Mouse (Mus musculus): ENCODE measurements around the gene Npm1.

The Npm1 gene

GRCm38 (mm10) chr11:33196447-33197132 is 33.6 kb upstream of the Npm1 start:
- TF ChIP-seq GATA4 (IDR thresholded peaks at IDR 0.05; ENCODE audit: insufficient replicate concordance, low read length), result no peak

GRCm38 (mm10) chr11:33195531-33196446 is 32.8 kb upstream of the Npm1 start:
- TF ChIP-seq GATA4 (IDR thresholded peaks at IDR 0.05; ENCODE audit: insufficient replicate concordance, low read length), result no peak

- TF ChIP-seq GATA4 (IDR thresholded peaks at IDR 0.05; ENCODE audit: insufficient replicate concordance, low read length), result no peak
Observed at GRCm38 (mm10) chr11:33195061-33195460, 32.1 kb upstream of the Npm1 start.

DNA sequence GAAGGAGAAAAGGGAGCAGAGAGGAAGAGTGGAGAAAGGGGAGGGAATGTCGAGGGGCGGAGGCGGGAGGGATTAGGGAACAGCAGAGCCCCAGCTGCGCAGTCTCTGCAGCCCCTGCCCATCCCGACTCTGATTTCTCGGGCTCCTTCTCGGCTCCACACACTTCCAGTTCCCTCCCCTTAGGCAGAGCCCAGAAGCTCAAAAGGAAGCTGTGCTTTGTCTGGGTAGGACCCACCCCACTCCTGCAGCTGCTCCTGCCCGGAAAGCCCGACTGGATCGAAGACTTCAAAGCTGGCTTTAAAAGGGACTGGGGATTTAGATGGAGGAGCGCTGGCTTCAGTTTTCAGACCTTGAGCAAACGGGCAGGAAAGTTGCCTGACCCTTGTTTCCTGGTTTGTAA is 30.7 kb upstream of the Npm1 start:
- TF ChIP-seq GATA4 (IDR thresholded peaks at IDR 0.05; ENCODE audit: insufficient replicate concordance, low read length), result no peak

DNA sequence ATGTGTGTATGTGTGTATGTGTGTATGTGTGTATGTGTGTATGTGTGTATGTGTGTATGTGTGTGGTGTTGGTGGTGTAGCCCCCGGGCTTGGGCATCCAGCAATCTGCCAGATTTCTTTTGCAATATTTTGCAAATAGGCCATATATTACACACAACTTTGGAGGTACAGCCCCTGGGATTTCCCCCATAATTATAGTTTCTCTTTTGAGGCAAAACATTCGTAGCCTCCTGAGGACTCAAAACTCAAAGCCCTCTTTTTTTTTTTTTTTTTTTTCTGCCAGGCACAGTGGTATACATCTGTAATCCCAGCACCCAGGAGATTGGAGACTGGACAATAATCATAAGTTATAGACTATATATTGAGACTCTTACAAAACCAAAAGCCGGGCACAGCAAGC is 18.8 kb upstream of the Npm1 start:
- TF ChIP-seq GATA4 (IDR thresholded peaks at IDR 0.05; ENCODE audit: insufficient replicate concordance, low read length), result no peak

GRCm38 (mm10) chr11:33180701-33181116 is 17.7 kb upstream of the Npm1 start:
- no peak for TF ChIP-seq GATA4 (IDR thresholded peaks at IDR 0.05; ENCODE audit: insufficient replicate concordance, low read length)

GRCm38 (mm10) chr11:33179802-33180201 is 16.8 kb upstream of the Npm1 start:
- no peak for TF ChIP-seq GATA4 (IDR thresholded peaks at IDR 0.05; ENCODE audit: insufficient replicate concordance, low read length)

DNA sequence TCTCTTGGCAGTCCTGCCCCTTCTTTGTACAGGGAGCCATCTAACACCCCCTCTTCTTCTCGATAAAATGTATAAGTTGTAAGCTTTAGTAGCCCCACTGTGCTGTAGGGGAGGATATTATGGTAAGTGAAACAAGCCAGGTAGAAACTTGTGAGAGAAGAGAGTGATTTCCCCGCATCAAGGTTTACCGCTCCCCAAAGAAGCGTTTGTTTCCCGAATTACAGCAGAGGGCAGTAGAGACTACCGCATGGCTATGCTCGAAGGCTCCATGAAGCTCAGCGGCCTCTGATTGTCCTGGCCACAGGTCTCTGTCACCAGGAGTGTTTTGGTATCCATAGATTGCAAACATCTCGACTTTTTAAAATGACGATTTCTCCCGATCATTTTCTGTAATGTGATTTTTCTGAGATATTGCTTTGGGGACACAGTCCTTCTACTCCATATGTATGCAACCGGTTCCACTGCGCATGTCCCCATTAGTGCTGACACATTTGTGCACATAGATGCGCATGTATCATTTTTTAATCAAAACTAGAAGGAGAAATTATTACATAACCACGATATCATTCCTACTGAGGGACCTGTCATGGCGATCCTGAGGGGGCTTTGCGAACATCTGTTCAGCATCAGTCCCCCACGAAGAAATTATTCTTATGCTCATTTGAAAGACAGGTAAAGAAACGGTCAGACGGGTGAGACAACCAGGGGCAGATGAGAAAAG is 13.7 kb upstream of the Npm1 start:
- no peak for TF ChIP-seq GATA4 (IDR thresholded peaks at IDR 0.05; ENCODE audit: insufficient replicate concordance, low read length)

DNA sequence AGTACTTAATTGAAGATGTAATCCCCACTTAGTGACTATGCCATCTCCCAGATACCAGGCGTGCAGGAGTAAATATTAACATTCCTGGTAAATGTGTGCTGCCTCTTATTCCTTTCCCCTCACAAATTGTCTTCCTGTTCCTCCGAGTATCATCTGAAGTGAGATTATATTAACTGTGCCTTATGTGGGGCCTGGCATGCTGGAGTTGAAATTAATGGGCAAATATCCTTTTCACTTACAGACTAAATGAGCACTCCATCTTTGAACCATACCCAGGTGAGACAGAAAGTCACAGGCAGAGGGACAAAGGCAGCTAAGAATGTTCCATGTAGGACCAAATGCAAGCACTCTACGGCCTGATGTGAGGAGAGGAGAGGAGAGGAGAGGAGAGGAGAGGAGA is 12.8 kb upstream of the Npm1 start:
- TF ChIP-seq GATA4 (IDR thresholded peaks at IDR 0.05; ENCODE audit: insufficient replicate concordance, low read length), result no peak

GRCm38 (mm10) chr11:33170489-33170888 is 7.5 kb upstream of the Npm1 start:
- TF ChIP-seq GATA4 (IDR thresholded peaks at IDR 0.05; ENCODE audit: insufficient replicate concordance, low read length), result no peak

DNA sequence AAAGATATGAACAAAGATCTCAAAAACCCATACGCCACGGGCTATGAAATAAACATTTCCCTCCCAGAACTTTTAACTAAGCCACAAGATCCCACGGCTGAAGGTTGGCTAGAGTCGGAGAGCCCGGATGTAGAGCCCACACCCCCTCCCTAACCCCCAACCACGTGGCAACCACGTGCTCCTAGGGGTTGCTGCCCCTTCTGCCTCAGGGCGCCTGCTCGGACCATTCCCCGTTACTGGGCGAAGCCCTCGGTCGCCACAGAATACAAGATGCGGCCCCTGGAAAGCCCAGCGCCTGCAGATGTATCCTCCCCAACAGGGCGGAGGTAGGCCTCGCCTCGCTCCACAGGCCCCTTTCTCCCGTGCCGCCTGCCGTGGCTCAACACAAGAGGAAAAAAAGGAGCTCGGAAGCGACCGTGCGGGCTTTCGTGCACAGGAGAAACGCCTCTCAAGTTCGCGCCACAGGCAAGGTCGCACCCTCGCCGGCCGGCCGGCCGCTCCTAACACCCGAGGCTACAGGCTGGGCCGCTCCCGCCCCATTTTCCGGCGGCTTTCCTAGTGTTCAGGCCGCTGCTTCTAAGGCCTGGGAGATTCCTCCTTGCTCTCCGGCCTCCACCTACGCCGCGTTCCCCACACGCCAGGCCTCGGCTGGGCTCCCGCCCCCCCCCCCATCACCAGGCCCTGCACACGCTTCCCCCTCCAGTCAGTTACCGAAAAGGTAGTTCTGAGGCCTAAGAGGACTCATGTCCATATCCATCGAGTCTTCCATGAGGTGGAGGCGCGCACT is 602 bp downstream of the Npm1 start:
- no peak for TF ChIP-seq GATA4 (IDR thresholded peaks at IDR 0.05; ENCODE audit: insufficient replicate concordance, low read length)

- TF ChIP-seq GATA4 (IDR thresholded peaks at IDR 0.05; ENCODE audit: insufficient replicate concordance, low read length), result no peak
Observed at GRCm38 (mm10) chr11:33159741-33160140, 3.3 kb downstream of the Npm1 start.

DNA sequence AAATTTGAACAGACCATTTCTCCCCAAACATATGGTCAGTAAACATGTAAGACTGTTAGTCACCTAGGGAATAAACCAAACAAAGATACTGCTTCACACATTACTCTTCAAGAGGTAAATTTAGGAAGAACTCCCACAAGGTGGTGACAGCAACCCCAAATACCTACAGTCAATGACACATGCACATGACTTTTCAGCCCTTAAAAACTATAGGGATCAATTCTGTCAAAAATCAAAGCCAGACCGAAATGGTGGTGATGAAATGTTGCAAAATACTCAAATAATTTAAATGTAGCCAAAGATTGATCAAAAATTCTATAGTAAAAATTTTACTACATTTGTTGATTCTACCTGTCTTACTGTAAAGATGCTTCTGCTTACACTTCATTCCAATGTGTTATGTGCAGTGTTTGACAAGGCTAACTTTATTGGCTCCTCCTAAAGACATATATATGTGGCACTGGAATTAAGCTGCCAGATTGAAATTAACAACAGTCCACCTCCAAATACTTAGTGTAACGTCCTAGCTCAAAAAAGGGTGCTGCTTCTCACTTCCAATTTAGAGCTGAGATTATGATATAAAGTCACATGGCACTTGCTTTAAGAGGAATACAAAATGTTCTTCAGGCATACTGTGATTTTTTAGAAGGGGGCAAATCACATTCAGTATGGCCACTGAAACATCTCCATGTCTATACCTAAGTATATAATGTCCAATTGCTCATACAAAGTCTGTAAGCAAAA is 5.4 kb downstream of the Npm1 start:
- TF ChIP-seq GATA4 (IDR thresholded peaks at IDR 0.05; ENCODE audit: insufficient replicate concordance, low read length), result no peak

DNA sequence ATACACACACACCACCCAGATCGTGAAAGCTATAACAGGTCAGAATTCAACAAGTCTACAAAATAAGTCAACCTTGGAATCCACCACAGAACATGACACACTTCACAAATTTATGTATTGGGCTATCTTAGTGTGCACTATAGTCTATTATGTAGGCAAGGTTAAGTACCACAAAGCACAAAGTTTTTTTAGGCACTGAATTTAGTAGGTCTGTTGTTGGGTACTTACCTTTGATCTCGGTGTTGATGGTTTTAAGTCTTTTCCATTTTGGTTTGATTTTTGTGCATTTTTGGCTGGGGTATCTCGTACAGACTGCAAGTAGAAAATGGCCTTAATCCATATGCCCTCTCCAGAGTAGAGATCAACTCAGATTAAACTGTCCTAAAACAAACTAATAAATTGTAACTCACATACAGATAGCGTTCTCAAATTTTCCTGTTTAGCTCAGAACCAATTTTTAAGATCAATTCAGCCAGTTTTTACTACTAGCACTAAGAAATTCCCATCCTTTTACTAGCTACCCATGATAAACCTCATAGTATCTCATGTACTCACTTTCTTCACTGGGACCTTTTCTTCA is 6.5 kb downstream of the Npm1 start:
- TF ChIP-seq GATA4 (IDR thresholded peaks at IDR 0.05; ENCODE audit: insufficient replicate concordance, low read length), result no peak

Data from liver, adult (tissue).